Comparison of ENCODE assay signal across 11 mouse cellular contexts in the genomic region with DNA sequence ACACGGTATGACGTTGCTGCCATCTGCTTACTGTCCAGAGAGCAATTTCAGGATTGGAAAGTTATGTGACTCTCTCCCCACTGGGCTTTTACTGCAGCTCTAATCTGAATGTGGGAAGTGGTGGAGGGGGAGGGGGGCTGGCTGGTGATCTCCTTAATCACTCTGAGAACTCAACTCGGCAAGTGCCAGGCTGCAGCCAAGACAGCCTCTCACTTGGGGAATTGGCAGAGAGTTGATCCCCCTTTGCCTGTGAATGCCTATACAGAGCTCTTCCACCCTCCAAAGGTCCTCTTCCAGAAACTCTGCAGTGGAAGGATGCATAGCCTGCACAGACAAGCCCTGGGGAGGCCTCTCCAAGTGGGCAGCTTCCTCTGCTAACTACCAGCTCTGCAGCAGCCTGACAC.
DNase-seq lines count a peak whose midpoint lies in the region; ATAC-seq lines count a peak whose summit lies in the region.
"Had no signal": no experiment of that assay in that cellular context is flagged by ENCODE, and none has a peak within 500 bp of the region (broad histone marks: within the 10 kb centered on the region; RNA-seq: fewer than 3 reads in every experiment).

No protein-coding gene starts in this region.

- no peak overlapping the region for H3K9ac ChIP-seq in neural tube, embryonic 13.5 days

- H3K27me3 ChIP-seq in neural tube, embryonic 13.5 days: no peaks in the 10 kb centered on the region
- H3K27me3 ChIP-seq in heart, embryonic 10.5 days (ENCODE audit: insufficient read depth, poor library complexity, severe bottlenecking): no peaks in the 10 kb centered on the region

- 46% methylated on average over 3 of the region's 3 CpGs for WGBS in neural tube, embryonic 13.5 days
- 30% methylated on average over 3 of the region's 3 CpGs for WGBS in heart, embryonic 10.5 days

- H3K9me3 ChIP-seq in neural tube, embryonic 13.5 days: no peaks in the 10 kb centered on the region
- no peaks in the 10 kb centered on the region for H3K9me3 ChIP-seq in heart, embryonic 10.5 days

- H3K27ac ChIP-seq in neural tube, embryonic 13.5 days (replicated peaks): no peak overlapping the region
- H3K27ac ChIP-seq in heart, embryonic 10.5 days: 0 out of 2 replicates have a peak overlapping the region, but pooled peaks have one; percentile 23

- no peak overlapping the region for H3K4me2 ChIP-seq in neural tube, embryonic 13.5 days

- H3K4me1 ChIP-seq in neural tube, embryonic 13.5 days (replicated peaks): peaks cover 8% of the 10 kb centered on the region; the same call in 1 of the 2 replicates
- H3K4me1 ChIP-seq in heart, embryonic 10.5 days: peaks cover 40% of the 10 kb centered on the region

- ATAC-seq in neural tube, embryonic 13.5 days (ENCODE audit: low read depth): peak; percentile 40; the same call in 1 of the 2 replicates
- ATAC-seq in CD4-positive, CD25-positive, alpha-beta regulatory T cell, adult 4 months: no peak

- peak; percentile 28 to 46 for DNase-seq in frontal cortex, adult 2 months (ENCODE audit: extremely low spot score in 1 of 2, low spot score in 1 of 2)
- no peak for DNase-seq in frontal cortex, postnatal 25 days (ENCODE audit: low spot score in 2 of 2)
- DNase-seq in neural tube, embryonic 10.5 days (ENCODE audit: extremely low spot score, low spot score): no peak
- DNase-seq in heart, embryonic 10.5 days (ENCODE audit: low spot score): peak; percentile 78
- DNase-seq in retina, postnatal 1 day: peak; percentile 34
- no peak for DNase-seq in kidney, adult 11 months
- DNase-seq: gastrocnemius, postnatal 36 days; kidney, postnatal 25 days; thymus, adult 2 months had no signal

- no peak overlapping the region for H3K4me3 ChIP-seq in neural tube, embryonic 13.5 days
- H3K4me3 ChIP-seq in heart, embryonic 10.5 days: no peak overlapping the region

- no peaks in the 10 kb centered on the region for H3K36me3 ChIP-seq in neural tube, embryonic 13.5 days
- no peaks in the 10 kb centered on the region for H3K36me3 ChIP-seq in heart, embryonic 10.5 days

Comparison
In these comparisons a context has a peak if more than half of its experiments do, and no peak if none do; other contexts are left out.
1. DNase-seq: peak in frontal cortex, adult 2 months (2 of 2), heart, embryonic 10.5 days (single experiment) and retina, postnatal 1 day (single experiment); none in frontal cortex, postnatal 25 days (0 of 2), neural tube, embryonic 10.5 days (single experiment) and kidney, adult 11 months (single experiment).